Mouse (Mus musculus) bone marrow, adult 2 months (tissue): ENCODE results near the gene Setd1b.

ENCODE experiments used
- CTCF ChIP-seq: fragments of 200-500 bp; IDR thresholded peaks from 2 replicates; pipeline ENCODE4 v1.5.1; 2011; ENCODE audit warnings: low read length, control low read depth; ENCODE audit not compliant: control insufficient read depth, insufficient read depth
- POLR2A ChIP-seq: fragments of 200-500 bp; IDR thresholded peaks from 2 replicates; pipeline ENCODE4 v1.6.1; 2011; ENCODE audit warnings: low read depth, mild to moderate bottlenecking, control low read depth, low read length, borderline replicate concordance; ENCODE audit not compliant: control insufficient read depth

DNA sequence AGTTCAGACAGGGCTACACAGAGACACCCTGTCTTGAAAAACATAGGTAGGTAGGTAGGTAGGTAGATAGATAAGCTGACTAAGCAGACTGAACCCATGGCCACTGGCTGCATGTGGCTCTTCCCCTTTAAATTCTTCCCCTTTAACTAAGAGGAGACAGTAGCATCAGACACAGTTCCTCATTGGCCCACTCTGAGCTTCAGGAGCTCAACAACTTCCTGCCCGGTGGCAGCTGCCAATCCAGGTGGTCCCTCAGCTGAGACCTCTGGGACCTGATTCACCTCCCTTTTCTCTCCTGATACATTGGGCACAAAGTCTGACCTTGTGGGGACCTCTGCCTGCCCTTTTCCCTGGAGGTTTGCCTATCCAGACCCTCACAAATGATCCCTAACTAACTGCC, 10.9 kb downstream of the Setd1b start:
- no peak for TF ChIP-seq CTCF
- TF ChIP-seq POLR2A: no peak
